Mouse (Mus musculus): ENCODE data around the gene Mrto4. TPM values are rescaled to one million over a fixed set of nuclear protein-coding genes. Genes with fewer than 3 reads are reported as not detected.

Gene Mrto4
- polyA plus RNA-seq, 1 experiment: 115 TPM

DNA sequence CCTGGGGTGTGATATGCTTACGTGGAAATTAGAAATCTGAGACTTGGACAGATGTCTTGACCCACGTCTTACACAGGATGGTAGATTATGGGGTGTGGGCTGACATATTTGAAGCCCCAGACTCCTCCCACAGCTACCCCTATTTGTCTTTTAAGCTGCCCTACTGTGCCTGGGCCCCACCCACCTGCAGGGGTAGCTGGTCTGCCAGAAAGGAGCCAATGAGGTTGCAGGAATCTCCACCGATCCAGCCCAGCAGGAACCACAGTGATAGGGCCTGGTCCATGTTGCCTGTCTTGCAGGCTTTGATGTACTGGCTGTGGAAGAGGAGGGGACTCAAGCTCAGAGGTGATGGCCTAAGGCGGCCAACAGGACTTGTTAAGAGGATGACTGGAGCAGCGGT is 50.1 kb downstream of the Mrto4 start:
- Histone ChIP-seq H3K27me3 (ENCODE audit: control insufficient read depth, insufficient read depth, insufficient read length) (no peaks in the 10 kb centered on the region), H3ac (ENCODE audit: control insufficient read depth, insufficient read length) (no peak overlapping the region), H3K79me2 (ENCODE audit: control insufficient read depth, insufficient read depth) (no peaks in the 10 kb centered on the region), H3K36me3 (ENCODE audit: control insufficient read depth, insufficient read depth) (no peaks in the 10 kb centered on the region), H3K4me3 (no peak overlapping the region), H3K4me2 (ENCODE audit: low read depth) (no peak overlapping the region)
- no peak for TF ChIP-seq MYOD1 (IDR thresholded peaks at IDR 0.05; ENCODE audit: control insufficient read depth in 1 of 3, insufficient read length in 2 of 3, low read depth in 2 of 3)
- TF ChIP-seq REST (IDR thresholded peaks at IDR 0.05; ENCODE audit: insufficient read depth, insufficient read length): no peak
- no peak for TF ChIP-seq TCF12 (IDR thresholded peaks at IDR 0.05; ENCODE audit: insufficient read depth, poor library complexity, severe bottlenecking)
- TF ChIP-seq MYOG (IDR thresholded peaks at IDR 0.05; ENCODE audit: control insufficient read depth in 1 of 3, insufficient read depth in 1 of 3, insufficient read length in 2 of 3, low read depth in 2 of 3): no peak
- no peak for TF ChIP-seq E2F4 (IDR thresholded peaks at IDR 0.05; ENCODE audit: insufficient read depth)
- TF ChIP-seq SRF (IDR thresholded peaks at IDR 0.05; ENCODE audit: control insufficient read depth, insufficient read length, low read depth): no peak
- no peak for TF ChIP-seq USF1 (IDR thresholded peaks at IDR 0.05; ENCODE audit: low read depth)
- TF ChIP-seq CEBPB (IDR thresholded peaks at IDR 0.05; ENCODE audit: insufficient read depth, poor library complexity, severe bottlenecking): no peak

DNA sequence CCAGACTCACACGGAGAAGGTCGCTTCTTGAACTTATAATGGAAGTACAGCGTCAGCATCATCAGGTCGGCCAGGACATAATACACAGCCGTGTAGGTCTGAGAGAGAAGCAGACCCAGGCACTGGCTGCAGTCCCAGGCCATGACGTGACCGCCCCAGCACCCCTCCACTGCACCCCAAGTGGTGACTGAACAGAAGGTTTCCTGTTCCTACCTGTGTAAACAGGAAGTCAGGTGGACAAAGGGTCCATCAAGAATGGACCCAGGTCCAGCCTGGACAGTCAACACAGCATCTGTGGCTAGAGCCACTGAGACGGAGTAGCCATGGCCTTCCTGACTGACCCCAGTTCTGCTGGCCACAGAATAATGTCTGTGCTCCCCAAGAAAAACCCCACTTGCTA is 50.6 kb downstream of the Mrto4 start:
- no peak overlapping the region for H3K4me2 ChIP-seq (ENCODE audit: low read depth)
- H3K4me3 ChIP-seq: no peak overlapping the region
- no peaks in the 10 kb centered on the region for H3K27me3 ChIP-seq (ENCODE audit: control insufficient read depth, insufficient read depth, insufficient read length)
- H3K79me2 ChIP-seq (ENCODE audit: control insufficient read depth, insufficient read depth): no peaks in the 10 kb centered on the region
- no peaks in the 10 kb centered on the region for H3K36me3 ChIP-seq (ENCODE audit: control insufficient read depth, insufficient read depth)
- no peak overlapping the region for H3ac ChIP-seq (ENCODE audit: control insufficient read depth, insufficient read length)
- no peak for TF ChIP-seq MAX (IDR thresholded peaks at IDR 0.05; ENCODE audit: low read depth)
- no peak for TF ChIP-seq POLR2AphosphoS2 (IDR thresholded peaks at IDR 0.05; ENCODE audit: insufficient read length, low read depth)
- no peak for TF ChIP-seq E2F4 (IDR thresholded peaks at IDR 0.05; ENCODE audit: insufficient read depth)
- no peak for TF ChIP-seq TCF12 (IDR thresholded peaks at IDR 0.05; ENCODE audit: insufficient read depth, poor library complexity, severe bottlenecking)
- TF ChIP-seq MYOD1 (IDR thresholded peaks at IDR 0.05; ENCODE audit: control insufficient read depth in 1 of 3, insufficient read length in 2 of 3, low read depth in 2 of 3): no peak
- no peak for TF ChIP-seq REST (IDR thresholded peaks at IDR 0.05; ENCODE audit: insufficient read depth, insufficient read length)
- no peak for TF ChIP-seq MYOG (IDR thresholded peaks at IDR 0.05; ENCODE audit: control insufficient read depth in 1 of 3, insufficient read depth in 1 of 3, insufficient read length in 2 of 3, low read depth in 2 of 3)
- TF ChIP-seq USF1 (IDR thresholded peaks at IDR 0.05; ENCODE audit: low read depth): no peak
- no peak for TF ChIP-seq POLR2A (IDR thresholded peaks at IDR 0.05; ENCODE audit: insufficient read length, low read depth)
- TF ChIP-seq CEBPB (IDR thresholded peaks at IDR 0.05; ENCODE audit: insufficient read depth, poor library complexity, severe bottlenecking): no peak

DNA sequence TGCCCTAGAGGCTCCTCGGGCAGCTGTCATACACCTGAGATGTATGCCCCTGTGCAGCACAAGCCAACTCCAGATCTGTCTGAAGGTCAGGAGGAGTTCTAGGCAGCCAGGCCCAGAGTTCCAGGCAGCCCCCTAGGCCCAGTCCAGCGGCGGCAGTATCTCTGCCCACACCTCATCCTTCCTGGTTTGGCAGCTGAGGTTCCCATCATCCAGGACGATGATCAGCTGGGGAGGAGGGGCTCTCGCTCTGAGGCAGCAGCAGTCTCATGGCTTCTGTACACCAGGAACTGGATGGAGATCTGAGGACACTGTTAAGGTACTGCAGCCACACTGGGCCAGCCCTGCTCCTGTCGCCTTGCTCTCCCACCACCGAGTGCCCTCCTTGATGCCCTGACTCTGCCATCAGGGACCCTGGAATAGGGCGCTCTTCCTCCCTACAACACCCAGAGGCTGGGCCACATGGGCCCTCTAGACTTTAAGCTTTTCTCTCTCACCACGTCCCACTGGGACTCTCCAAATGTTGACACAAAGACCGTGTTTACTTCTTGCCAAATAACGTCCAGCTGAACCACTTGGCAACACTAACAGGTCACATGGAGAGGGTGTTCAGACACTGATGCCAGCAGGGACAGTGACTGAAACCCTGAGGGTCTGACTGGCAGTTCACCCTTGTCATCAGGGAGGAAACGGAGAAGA is 53.6 kb downstream of the Mrto4 start:
- Histone ChIP-seq H3K79me2 (ENCODE audit: control insufficient read depth, insufficient read depth) (no peaks in the 10 kb centered on the region), H3K4me3 (no peak overlapping the region), H3K36me3 (ENCODE audit: control insufficient read depth, insufficient read depth) (no peaks in the 10 kb centered on the region), H3K4me2 (ENCODE audit: low read depth) (no peak overlapping the region), H3K27me3 (ENCODE audit: control insufficient read depth, insufficient read depth, insufficient read length) (no peaks in the 10 kb centered on the region), H3ac (ENCODE audit: control insufficient read depth, insufficient read length) (no peak overlapping the region)
- TF ChIP-seq TCF12 (IDR thresholded peaks at IDR 0.05; ENCODE audit: insufficient read depth, poor library complexity, severe bottlenecking) (no peak), REST (IDR thresholded peaks at IDR 0.05; ENCODE audit: insufficient read depth, insufficient read length) (no peak), USF1 (IDR thresholded peaks at IDR 0.05; ENCODE audit: low read depth) (peak; percentile 19), MYOG (IDR thresholded peaks at IDR 0.05; ENCODE audit: control insufficient read depth in 1 of 3, insufficient read depth in 1 of 3, insufficient read length in 2 of 3, low read depth in 2 of 3) (no peak)

GRCm38 (mm10) chr4:139297566-139297965 is 54.8 kb downstream of the Mrto4 start:
- Histone ChIP-seq H3ac (ENCODE audit: control insufficient read depth, insufficient read length) (no peak overlapping the region), H3K36me3 (ENCODE audit: control insufficient read depth, insufficient read depth) (no peaks in the 10 kb centered on the region), H3K4me3 (no peak overlapping the region), H3K27me3 (ENCODE audit: control insufficient read depth, insufficient read depth, insufficient read length) (no peaks in the 10 kb centered on the region), H3K79me2 (ENCODE audit: control insufficient read depth, insufficient read depth) (no peaks in the 10 kb centered on the region), H3K4me2 (ENCODE audit: low read depth) (no peak overlapping the region)
- TF ChIP-seq MAX (IDR thresholded peaks at IDR 0.05; ENCODE audit: low read depth) (no peak), POLR2A (IDR thresholded peaks at IDR 0.05; ENCODE audit: insufficient read length, low read depth) (no peak), CEBPB (IDR thresholded peaks at IDR 0.05; ENCODE audit: insufficient read depth, poor library complexity, severe bottlenecking) (no peak), MYOD1 (IDR thresholded peaks at IDR 0.05; ENCODE audit: control insufficient read depth in 1 of 3, insufficient read length in 2 of 3, low read depth in 2 of 3) (no peak), SRF (IDR thresholded peaks at IDR 0.05; ENCODE audit: control insufficient read depth, insufficient read length, low read depth) (no peak), TCF3 (IDR thresholded peaks at IDR 0.05; ENCODE audit: insufficient read length, low read depth) (no peak), REST (IDR thresholded peaks at IDR 0.05; ENCODE audit: insufficient read depth, insufficient read length) (no peak), TCF12 (IDR thresholded peaks at IDR 0.05; ENCODE audit: insufficient read depth, poor library complexity, severe bottlenecking) (no peak), POLR2AphosphoS2 (IDR thresholded peaks at IDR 0.05; ENCODE audit: insufficient read length, low read depth) (no peak), USF1 (IDR thresholded peaks at IDR 0.05; ENCODE audit: low read depth) (no peak), E2F4 (IDR thresholded peaks at IDR 0.05; ENCODE audit: insufficient read depth) (no peak), MYOG (IDR thresholded peaks at IDR 0.05; ENCODE audit: control insufficient read depth in 1 of 3, insufficient read depth in 1 of 3, insufficient read length in 2 of 3, low read depth in 2 of 3) (no peak)

Other genes starting within 250 kb of the Mrto4 start
- 247 TPM for gene Minos1, start 221.5 kb downstream of the Mrto4 start, polyA plus RNA-seq (2012; fragmentation: generic; extraction: Trizol)
- gene Capzb, start 159.7 kb downstream of the Mrto4 start, polyA plus RNA-seq (2012; fragmentation: generic; extraction: Trizol): 247 TPM
- gene Pqlc2, start 41.9 kb downstream of the Mrto4 start, polyA plus RNA-seq (2012; fragmentation: generic; extraction: Trizol): 5.6 TPM
- gene Akr7a5, start 41.8 kb downstream of the Mrto4 start, polyA plus RNA-seq (2012; fragmentation: generic; extraction: Trizol): 48.8 TPM
- 26.1 TPM for gene Emc1, start within 50 bp of the Mrto4 start, polyA plus RNA-seq (2012; fragmentation: generic; extraction: Trizol)
- 130 TPM for gene Ubr4, start within 50 bp of the Mrto4 start, polyA plus RNA-seq (2012; fragmentation: generic; extraction: Trizol)
- gene Iffo2, start 178.0 kb upstream of the Mrto4 start, polyA plus RNA-seq (2012; fragmentation: generic; extraction: Trizol): 12.1 TPM